8 mouse cellular contexts compared by ENCODE assay signal in the genomic region with DNA sequence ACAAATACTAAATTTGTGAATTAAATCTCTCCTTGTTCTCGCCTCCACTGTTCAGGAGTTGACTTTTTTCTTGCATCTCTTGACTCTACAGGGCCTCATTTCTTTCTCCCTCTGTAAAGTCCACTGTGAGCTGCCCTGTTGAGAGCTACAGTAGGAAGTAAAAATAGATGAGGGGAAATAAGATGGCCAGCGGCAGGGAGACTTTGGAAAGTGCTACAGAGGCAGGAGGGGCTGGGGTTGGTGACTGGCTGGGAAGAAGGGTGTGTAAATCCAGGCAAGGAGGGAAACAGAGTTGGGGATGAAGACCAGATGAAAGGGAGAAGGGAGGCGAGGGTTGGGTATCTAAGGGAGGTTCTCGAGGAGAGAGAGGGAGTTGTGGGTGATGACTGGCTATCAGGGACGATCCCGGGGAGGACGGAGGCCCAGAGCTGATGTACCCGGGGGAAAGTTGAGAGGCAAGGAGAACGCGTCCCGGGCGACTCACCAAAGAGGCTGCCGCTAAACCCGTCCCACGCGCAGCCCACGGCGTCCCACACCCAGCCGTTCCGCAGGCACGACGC. TPM values are rescaled to one million over a fixed set of nuclear protein-coding genes. Genes with fewer than 3 reads are reported as not detected.
DNase-seq lines count a peak whose midpoint lies in the region; ATAC-seq and TF ChIP-seq lines count a peak whose summit lies in the region.

No protein-coding gene starts in this region.

- no peak for TF ChIP-seq CTCF in layer of hippocampus, adult 2 months (conservative IDR thresholded peaks at IDR 0.05)

- intact Hi-C loops in heart, postnatal 10 days (cut with DNase I) = loop anchor here (2.0 to 5.0 kb wide), 3 partner anchors 67 to 191 kb away; a partner anchor contains a TSS

- H3K9ac ChIP-seq in lung, embryonic 16.5 days (ENCODE audit: low read length) = peak overlapping the region; percentile 87

- peak overlapping the region; percentile 66 for H3K4me3 ChIP-seq in layer of hippocampus, adult 2 months
- peak overlapping the region; percentile 80 for H3K4me3 ChIP-seq in lung, embryonic 16.5 days (ENCODE audit: low read length)

- 1% methylated on average over 22 of the region's 22 CpGs for WGBS in lung, embryonic 16.5 days

- no peaks in the 10 kb centered on the region for H3K36me3 ChIP-seq in lung, embryonic 16.5 days (ENCODE audit: control insufficient read depth, insufficient read depth, low read length)

- peaks cover 6% of the 10 kb centered on the region; the same call in 1 of the 2 replicates for H3K4me1 ChIP-seq in lung, embryonic 16.5 days (replicated peaks; ENCODE audit: control insufficient read depth, insufficient read depth, low read length)

- no peaks in the 10 kb centered on the region for H3K9me3 ChIP-seq in lung, embryonic 16.5 days (ENCODE audit: control insufficient read depth, low read length)

- no peaks in the 10 kb centered on the region for H3K27me3 ChIP-seq in lung, embryonic 16.5 days (ENCODE audit: control insufficient read depth, insufficient read depth, low read depth, low read length)

- peak overlapping the region; percentile 86 for H3K27ac ChIP-seq in layer of hippocampus, adult 2 months
- H3K27ac ChIP-seq in lung, embryonic 16.5 days (ENCODE audit: low read length) = peak overlapping the region; percentile 86

- DNase-seq in layer of hippocampus, adult 2 months (ENCODE audit: low spot score in 2 of 2) = no peak
- DNase-seq in layer of hippocampus, adult 18-20 months (ENCODE audit: low spot score in 2 of 2) = no peak
- peak; percentile 5 for DNase-seq in c-Kit-negative CD71-positive TER-119-positive erythroid progenitor cells, embryonic 14.5 days (ENCODE audit: low read depth, low spot score)
- DNase-seq in heart, postnatal 10 days = peak; percentile 35 to 43
- DNase-seq in T-cell, adult 2 months (ENCODE audit: low spot score) = no peak
- DNase-seq in urinary bladder, postnatal 14 days (ENCODE audit: low spot score) = no peak
- DNase-seq in adrenal gland, adult 2 months = no peak

- H3K4me2 ChIP-seq in lung, embryonic 16.5 days (ENCODE audit: low read depth, low read length) = peak overlapping the region; percentile 96

- no peak for ATAC-seq in lung, embryonic 16.5 days (ENCODE audit: low read depth)

RNA-seq across cellular contexts. Expression of a gene that starts 0.8 kb away (rescaled TPM):
- total RNA-seq in layer of hippocampus, adult 2 months (2021) = 1 to 10 TPM; 1.0 to 1.7 TPM
- 1 to 10 TPM in 1 of 2 experiments, under 1 TPM in 1; 0.94 to 1.5 TPM for total RNA-seq in layer of hippocampus, adult 18-20 months (2021)
- total RNA-seq in heart, postnatal 10 days (2021) = 1 to 10 TPM; 7.0 to 7.7 TPM
- polyA plus RNA-seq in lung, embryonic 16.5 days (2015; fragmentation: Nextera tagmentation; extraction: Ambion mirVana) = 4.5 and 5.4 TPM in 2 replicates
- 10 to 100 TPM; 10.9 to 17.2 TPM for total RNA-seq in adrenal gland, adult 2 months (2021)
- 8.3 and 9.5 TPM in 2 replicates for polyA plus RNA-seq in adrenal gland, adult 2 months (2012; rRNA removed)

RNA-seq across cellular contexts. Expression of a gene that starts 0.9 kb away (rescaled TPM):
- 1 to 10 TPM; 4.3 TPM for total RNA-seq in layer of hippocampus, adult 2 months (2021)
- 1 to 10 TPM; 3.5 to 4.7 TPM for total RNA-seq in layer of hippocampus, adult 18-20 months (2021)
- 10 to 100 TPM; 12.5 to 13.4 TPM for total RNA-seq in heart, postnatal 10 days (2021)
- polyA plus RNA-seq in lung, embryonic 16.5 days (2015; fragmentation: Nextera tagmentation; extraction: Ambion mirVana) = 2.6 TPM in 2 replicates
- total RNA-seq in adrenal gland, adult 2 months (2021) = 1 to 10 TPM; 7.3 to 8.0 TPM
- polyA plus RNA-seq in adrenal gland, adult 2 months (2012; rRNA removed) = 62.7 and 91.6 TPM in 2 replicates

RNA-seq across cellular contexts. Expression of a gene that starts 6.6 kb away (rescaled TPM):
- total RNA-seq in layer of hippocampus, adult 2 months (2021) = not detected
- total RNA-seq in layer of hippocampus, adult 18-20 months (2021) = not detected
- total RNA-seq in heart, postnatal 10 days (2021) = not detected
- not detected in 2 replicates for polyA plus RNA-seq in lung, embryonic 16.5 days (2015; fragmentation: Nextera tagmentation; extraction: Ambion mirVana)
- not detected for total RNA-seq in adrenal gland, adult 2 months (2021)
- not detected in 2 replicates for polyA plus RNA-seq in adrenal gland, adult 2 months (2012; rRNA removed)

Comparison
In these comparisons a context has a peak if more than half of its experiments do, and no peak if none do; other contexts are left out.
1. DNase-seq: peak in c-Kit-negative CD71-positive TER-119-positive erythroid progenitor cells, embryonic 14.5 days (single experiment) and heart, postnatal 10 days (2 of 2); none in layer of hippocampus, adult 2 months (0 of 2), layer of hippocampus, adult 18-20 months (0 of 2), T-cell, adult 2 months (single experiment), urinary bladder, postnatal 14 days (single experiment) and adrenal gland, adult 2 months (single experiment).